Mouse (Mus musculus) adrenal gland, postnatal 14 days (tissue): ENCODE results near the gene Plxdc1. TPM values are rescaled to one million over a fixed set of nuclear protein-coding genes. Genes with fewer than 3 reads are reported as not detected.

ENCODE experiments used
- DNase-seq: peaks from one replicate; pipeline ENCODE4 v3.0.0; 2021; ENCODE audit warnings: mixed read lengths
- long read RNA-seq, 2 experiments: library from polyadenylated mRNA; stranded (forward); transcript quantifications; one replicate each; pipeline ENCODE4 v2.0.0; 2021
- total RNA-seq: library from RNA; stranded (reverse); gene quantifications from 2 replicates; pipeline ENCODE4 v1.2.3, GENCODE M21; 2021

Gene Plxdc1
- 4.3 and 4.8 TPM in 2 replicates for total RNA-seq
- long read RNA-seq, experiment 1, transcript Plxdc1-201 (14 exons, 2,881 nt): major isoform, 22 of 34 reads
- long read RNA-seq, experiment 1, partial matches to known transcripts: 2 of 34 reads
- long read RNA-seq, experiment 1, other reads (novel, unspliced or antisense): 9 of 34 reads
- long read RNA-seq, experiment 2, transcript Plxdc1-201 (14 exons, 2,881 nt): major isoform, 10 of 13 reads
- long read RNA-seq, experiment 2, partial matches to known transcripts: 0 of 13 reads
- long read RNA-seq, experiment 2, other reads (novel, unspliced or antisense): 3 of 13 reads

GRCm38 (mm10) chr11:97985727-97986677 is at the start of gene Plxdc1:
Gene Plxdc1, minus strand, starts transcription at chr11:97986444.
- peak; percentile 76 for DNase-seq

- DNase-seq: peak; percentile 81
These were observed 49.7 kb upstream of the Plxdc1 start for GRCm38 (mm10) chr11:98035977-98036377.

- DNase-seq: no peak
These were observed 48.6 kb upstream of the Plxdc1 start for GRCm38 (mm10) chr11:98034840-98035239.

DNA sequence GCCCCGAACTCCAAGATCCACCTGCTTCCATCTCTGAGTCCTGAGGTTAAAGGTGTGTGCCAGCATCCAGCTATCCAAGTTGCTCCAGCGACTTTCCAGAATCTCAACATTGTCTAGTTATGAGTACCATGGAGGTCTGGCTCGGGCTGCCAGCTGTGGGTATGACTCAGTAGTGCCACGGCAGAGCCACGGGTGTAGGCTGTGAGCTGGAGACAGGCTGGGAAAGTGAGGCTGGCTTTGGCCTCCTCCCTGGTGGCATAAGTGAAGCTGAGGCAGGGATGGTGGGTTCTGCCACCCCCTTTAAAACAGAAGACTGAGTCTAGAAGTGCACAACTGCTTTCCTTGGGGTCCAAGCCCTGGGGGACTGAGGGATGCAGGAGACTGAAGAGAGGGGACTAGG is 47.8 kb upstream of the Plxdc1 start:
- no peak for DNase-seq

DNA sequence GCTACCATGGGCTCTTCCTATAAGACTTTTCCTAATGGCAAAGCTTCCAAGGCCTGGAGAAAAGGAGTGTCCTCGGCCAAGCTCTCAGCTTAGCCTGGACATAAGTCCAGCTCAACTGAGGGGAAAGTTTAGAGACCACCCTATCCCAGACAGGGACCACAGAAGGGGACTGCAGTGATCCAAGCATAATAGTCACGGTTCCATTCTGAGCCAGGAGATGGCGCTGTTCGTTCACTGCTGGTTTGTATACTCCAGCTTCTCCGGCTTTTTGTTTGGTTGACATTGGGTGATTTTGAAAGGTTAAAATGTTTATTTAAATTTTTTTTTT is 45.2 kb upstream of the Plxdc1 start:
- peak; percentile 86 for DNase-seq

DNA sequence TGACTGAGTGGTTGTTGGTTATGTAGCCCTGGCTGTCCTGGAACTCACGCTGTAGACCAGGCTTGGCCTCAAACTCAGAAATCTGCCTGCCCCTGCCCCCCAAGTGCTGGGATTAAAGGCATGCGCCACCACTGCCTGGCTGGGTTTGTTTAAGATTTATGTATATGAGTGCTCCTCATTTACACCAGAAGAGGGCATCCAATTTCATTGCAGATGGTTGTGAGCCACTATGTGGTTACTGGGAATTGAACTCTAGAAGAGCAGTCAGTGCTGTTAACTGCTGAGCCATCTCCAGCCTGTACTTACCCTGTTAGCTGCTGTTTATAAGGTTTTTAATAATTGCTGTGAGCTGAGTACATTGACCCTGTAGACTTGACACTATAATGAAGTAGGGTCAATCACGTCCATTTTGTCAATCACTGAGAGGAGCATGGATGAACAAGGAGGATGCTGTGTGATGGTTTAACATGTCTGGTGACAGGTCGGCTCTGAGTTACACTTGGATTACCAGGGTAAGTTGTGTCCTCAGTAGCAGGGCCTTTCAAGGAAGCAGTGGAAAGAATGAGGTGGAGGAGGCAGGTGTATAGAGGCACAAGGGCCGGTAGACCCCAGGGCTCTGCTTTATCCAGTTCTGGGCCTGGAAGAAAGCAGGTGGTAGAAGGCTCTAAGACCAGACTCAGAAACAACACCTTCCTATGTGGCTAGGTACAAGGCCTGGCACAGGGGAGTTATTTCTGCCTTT is 44.6 kb upstream of the Plxdc1 start:
- DNase-seq: no peak

DNA sequence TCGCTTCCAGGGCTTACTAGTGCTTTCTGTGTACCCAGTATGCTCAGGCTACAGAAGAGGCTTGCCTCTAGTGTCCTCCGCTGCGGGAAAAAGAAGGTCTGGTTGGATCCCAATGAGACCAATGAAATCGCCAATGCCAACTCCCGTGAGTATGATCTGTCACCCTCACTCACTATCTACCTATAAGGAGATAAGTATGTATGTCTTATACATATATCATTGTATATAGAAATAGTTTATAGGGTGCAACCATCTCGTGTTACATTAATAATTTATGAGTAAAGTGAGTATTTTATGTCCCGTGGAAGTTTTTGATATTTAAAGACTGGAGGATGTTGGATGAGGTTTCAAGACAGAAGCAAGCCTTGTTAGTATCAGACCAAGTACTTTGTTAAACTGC is 41.5 kb upstream of the Plxdc1 start:
- no peak for DNase-seq

- no peak for DNase-seq
These were observed 41.0 kb upstream of the Plxdc1 start for GRCm38 (mm10) chr11:98027297-98027688.

DNA sequence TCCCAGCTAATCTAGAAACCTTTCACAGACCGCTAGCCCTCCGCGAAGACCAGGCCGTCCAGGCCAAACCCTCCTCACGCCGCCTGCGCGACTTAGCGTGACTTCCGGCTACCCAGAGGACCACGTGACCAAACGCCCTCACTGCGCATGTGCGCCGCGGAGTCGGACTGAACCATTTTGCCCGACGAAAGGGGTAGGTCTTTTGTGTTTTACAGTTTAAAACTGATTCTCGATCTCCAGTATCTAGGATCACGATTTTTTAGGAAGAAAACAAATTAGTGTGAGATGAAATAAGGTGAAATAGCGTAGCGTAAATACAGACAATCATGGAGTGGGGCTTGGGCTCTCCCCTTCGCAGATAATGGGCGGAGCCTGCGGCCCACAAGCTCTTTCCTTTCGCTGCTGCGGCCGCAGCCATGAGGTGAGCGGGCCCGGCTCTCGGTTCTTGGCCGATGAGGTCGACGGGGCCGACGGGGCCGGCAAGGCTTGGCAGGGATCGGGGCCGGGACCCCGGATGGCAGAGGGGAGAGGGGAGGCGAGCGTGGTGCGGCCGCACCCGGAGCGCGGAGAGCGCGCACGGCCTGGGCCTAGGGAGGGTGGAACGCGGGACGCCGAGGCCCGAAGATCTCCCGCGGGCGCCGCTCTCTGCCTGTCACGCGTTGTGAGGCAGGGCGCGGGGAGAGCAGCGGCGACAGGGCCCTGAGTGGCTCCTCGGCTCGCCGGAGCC is 40.5 kb upstream of the Plxdc1 start, which contains the start of gene Rpl19:
Gene Rpl19 (plus strand): TSS at position 141 of the 727 bp plus-strand sequence.
- peak; percentile 95 for DNase-seq

DNA sequence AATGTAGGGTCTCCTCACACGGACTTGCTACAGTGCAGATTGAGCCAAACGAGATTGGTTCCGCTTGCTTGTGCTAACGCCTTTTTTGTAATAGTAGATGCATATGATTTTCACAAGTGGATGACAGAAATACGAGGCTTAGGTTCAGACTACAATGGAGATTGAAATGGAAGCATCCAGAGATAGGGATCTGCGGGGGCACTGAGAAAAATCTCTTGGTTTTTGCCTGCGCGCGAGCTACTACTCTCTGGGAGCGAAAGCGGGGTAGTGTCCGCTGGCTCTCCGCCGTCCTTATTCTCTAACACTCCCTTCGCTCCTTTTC is 40.0 kb upstream of the Plxdc1 start:
- DNase-seq: no peak

- no peak for DNase-seq
These were observed 38.3 kb upstream of the Plxdc1 start for GRCm38 (mm10) chr11:98024516-98024915.

GRCm38 (mm10) chr11:98022555-98023371 is 36.5 kb upstream of the Plxdc1 start, which contains the start of gene Cacnb1:
Gene Cacnb1, minus strand, starts transcription at chr11:98023034.
- peak; percentile 85 for DNase-seq

GRCm38 (mm10) chr11:98022253-98022554 is 36.0 kb upstream of the Plxdc1 start:
- no peak for DNase-seq

GRCm38 (mm10) chr11:98021565-98022252 is 35.5 kb upstream of the Plxdc1 start:
- peak; percentile 44 for DNase-seq

GRCm38 (mm10) chr11:98021118-98021517 is 34.9 kb upstream of the Plxdc1 start:
- DNase-seq: no peak

- DNase-seq: peak; percentile 68
These were observed 34.5 kb upstream of the Plxdc1 start for GRCm38 (mm10) chr11:98020710-98021109.

DNA sequence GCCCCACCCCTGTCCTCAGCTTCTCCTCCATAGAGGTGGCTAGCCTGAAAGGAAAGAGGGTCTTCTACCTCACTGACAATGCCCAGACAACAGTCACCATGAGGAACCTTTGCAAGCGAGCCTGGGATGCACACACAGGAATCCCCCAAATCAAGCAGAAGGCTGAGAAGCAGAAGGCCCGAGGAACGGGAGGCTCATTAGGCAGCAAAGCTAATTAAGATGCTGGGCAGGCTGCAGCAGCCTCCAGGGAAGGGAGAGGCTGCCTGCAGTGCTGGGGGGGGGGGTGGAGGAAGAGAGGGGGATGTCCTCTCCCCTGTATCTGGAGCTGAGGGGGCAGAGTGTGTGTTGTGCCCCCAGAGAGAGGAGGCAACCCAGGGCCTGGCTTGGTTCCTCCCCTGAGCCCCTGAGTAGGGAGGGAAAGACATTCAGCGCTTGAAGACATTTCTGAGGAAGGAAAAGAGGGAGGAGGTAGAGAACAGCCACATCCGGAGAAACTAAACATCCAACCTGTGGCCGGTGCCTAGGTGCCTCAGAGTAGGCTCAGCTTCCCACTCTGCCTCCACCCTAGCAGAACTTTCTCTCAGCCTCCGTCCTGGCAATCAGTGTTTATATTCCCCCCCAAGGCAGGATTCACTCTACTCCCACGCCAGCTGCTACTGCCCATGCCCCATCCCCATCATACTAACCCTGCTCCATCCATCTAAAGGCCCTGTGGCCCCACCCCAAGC is 33.8 kb upstream of the Plxdc1 start:
- DNase-seq: no peak

DNA sequence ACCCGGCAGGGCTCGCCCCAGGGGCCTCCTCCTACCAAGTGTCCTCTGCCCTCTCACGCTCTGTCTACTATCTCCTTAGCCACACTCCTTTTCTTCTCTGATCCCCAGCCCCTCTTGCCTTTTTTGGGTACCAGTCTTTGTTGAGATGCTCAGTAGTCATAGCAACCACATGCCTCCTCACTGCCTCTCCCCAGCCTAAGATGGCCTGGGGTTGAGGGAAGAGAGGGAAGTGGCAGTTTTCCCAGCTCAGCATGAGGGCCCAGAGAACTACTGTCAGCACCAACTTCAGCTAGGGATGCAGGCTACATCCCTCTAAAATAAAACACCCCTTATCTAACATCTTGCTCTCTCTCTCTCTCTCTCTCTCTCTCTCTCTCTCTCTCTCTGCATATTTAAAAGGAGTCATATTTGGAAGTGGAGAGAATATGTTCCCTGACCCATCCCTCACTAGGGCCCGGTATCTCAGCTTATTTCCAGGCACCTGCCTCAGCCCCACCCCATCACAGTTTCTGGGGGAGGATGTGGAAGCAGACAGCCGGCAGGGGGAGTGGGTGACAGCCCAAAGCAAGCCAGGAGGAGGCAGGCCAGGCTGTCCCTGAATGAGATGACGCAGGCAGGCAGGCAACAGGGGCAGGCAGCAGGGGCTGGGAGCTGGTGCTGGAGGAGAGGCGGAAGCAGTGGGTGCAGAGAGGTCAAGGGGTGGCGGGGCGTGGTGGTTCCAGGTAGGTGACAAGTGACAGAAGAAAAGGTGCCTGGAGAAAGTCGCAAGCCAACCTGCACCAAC is 32.8 kb upstream of the Plxdc1 start:
- peak; percentile 69 for DNase-seq

DNA sequence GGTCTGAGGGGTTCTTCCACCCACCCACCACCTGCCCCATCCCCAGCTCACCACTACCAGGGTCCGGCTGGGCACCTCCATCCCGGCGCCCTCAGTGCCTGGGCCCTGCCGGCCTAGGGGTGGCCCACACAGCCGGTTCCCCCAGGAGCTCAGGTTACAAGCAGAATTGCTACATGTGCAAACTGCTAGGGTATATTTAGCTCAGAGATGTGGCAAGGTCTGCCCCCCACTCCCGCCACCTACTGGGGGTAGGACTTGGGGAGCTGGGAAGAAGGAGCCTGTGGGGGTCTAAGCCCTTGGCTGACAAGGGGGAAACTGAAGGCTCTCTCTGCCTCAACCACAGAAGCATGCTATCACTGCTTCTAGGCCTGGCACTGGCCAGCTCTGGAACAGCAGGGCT is 32.0 kb upstream of the Plxdc1 start:
- DNase-seq: no peak
